Mouse (Mus musculus): Measurements from ENCODE around the gene Ergic1.

Ergic1 gene

GRCm38 (mm10) chr17:26561290-26561640 lies at the start of gene Ergic1:
TSS of gene Ergic1 (plus strand) at chr17:26561489.
- DNase-seq (ENCODE audit: low spot score) = peak; percentile 88

DNA sequence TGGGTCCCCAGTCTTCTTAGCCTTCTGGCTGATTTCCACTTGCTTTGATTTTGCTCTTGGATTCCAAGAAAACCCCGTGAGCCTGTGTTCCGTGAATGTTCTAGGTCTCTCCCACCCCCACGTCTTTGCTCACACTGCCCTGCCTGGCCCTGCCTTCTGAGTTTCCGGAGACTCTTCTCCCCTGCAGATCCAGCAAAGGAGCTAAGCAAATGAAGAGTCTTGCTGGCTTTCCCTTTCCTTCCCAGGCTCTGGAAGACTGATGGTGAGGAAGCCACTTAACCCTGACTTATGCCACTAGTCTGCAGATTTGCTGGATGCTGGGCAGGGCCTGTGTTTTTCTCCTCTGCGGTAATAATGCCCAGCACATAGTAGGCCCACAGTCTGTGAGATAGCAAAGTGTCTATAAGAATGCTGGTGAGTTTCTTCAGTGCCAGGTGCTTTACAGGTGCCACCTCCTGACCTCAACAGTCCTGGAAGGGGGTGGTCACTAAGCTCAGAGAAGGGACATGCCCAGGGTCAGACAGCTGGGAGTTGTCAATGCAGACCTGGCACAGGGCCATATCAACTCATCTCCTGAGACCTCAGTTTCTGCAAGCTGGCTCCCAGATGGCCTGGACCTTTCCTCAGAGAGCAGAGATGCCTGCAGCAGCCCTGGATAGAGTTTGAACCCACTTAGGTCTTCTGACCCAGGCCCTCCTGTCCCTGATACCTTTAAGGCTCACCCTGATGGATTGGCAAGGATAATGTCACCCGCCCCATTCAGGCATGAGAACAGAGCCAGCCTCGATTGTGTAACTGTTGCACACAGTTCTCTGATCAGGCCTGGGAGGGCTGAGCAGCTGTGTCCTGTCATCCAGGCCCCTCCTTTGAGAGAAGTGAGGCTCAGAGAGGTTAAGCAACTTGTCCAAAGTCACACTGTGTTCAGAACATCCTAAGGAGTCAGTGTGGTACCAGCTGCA lies 49.2 kb upstream of the Ergic1 start:
- no peak for DNase-seq (ENCODE audit: low spot score)

GRCm38 (mm10) chr17:26512961-26513360 lies 48.3 kb upstream of the Ergic1 start:
- no peak for DNase-seq (ENCODE audit: low spot score)

- DNase-seq (ENCODE audit: low spot score) = no peak
Measured at GRCm38 (mm10) chr17:26513459-26514290, 47.6 kb upstream of the Ergic1 start.

DNA sequence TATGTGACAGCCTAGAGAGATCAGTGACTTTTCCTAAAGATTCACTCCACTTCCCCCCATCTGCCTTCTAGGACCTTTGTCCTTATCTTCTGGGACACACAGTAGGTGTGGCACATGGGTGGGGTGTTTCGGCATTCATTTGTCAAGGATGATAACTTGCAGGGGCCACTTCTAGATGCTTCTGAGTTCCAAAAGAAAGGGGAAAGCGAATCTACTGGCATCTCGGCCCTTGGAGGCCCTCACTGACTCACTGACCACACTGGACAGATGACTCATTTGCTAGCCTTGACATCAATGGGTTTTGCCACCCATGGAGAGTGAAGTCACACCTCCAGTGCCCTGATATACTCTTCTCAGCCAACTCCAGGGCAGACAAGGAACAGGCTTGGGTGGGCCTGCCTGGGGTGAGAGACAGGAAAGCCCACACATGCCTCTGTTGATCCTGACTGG lies 46.7 kb upstream of the Ergic1 start:
- no peak for DNase-seq (ENCODE audit: low spot score)

- no peak for DNase-seq (ENCODE audit: low spot score)
Measured at GRCm38 (mm10) chr17:26515675-26516074, 45.6 kb upstream of the Ergic1 start.

DNA sequence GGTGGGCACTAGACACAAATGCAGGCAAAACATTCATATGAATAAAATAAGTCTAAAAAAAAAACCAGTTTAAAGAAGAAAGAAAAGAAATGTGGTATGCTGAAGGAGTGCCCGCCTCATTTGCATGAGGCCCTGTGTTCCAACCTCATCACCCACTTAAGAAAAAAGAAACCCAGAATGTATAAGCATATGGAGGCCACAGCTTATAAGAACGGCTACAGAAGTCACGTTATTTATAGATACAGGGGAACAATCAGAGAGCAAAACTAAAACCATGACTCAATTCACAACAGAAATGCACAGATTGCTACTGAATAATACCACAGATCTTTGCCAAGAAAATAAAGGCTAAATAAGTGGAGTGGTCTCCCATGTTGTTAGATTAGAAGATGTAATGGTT lies 43.0 kb upstream of the Ergic1 start:
- no peak for DNase-seq (ENCODE audit: low spot score)

DNA sequence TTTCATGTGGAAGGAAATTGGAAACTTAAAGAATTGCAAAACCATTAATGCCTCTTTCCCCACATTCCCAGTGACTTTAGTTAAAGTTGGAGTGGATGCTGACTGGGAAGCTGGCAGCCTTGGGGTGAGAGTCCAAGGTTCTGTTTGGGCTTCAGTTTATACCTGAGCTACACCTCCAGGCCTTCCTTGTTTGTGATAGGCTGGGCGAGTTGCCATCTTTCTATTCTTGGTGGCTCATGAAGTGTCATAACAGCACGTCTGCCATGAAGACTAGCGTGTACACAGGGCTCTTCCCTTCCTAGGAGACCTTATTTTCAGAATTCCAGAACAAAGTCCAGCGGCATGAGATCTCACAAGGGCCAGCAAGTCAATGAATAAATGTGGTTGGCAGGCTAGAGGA lies 38.6 kb upstream of the Ergic1 start:
- no peak for DNase-seq (ENCODE audit: low spot score)

DNA sequence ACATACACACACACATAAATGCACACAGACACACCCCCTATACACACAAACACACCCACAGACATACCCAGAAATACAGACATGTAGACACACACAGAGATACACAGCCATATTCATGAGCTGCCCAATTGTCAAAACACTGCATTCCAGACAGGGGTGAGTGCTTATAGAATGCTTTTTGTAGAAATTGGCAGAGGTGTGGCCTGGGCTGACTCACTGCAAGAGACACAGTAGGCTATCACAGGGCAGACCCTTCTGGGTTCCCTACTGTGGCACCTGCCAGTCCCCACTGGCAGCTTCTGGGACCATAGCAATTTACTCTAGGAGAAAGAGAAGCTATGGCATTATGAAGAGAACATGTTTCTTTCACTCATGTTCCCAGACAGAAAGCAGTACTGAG lies 37.0 kb upstream of the Ergic1 start:
- no peak for DNase-seq (ENCODE audit: low spot score)

- no peak for DNase-seq (ENCODE audit: low spot score)
Measured at GRCm38 (mm10) chr17:26524801-26525200, 36.5 kb upstream of the Ergic1 start.

DNA sequence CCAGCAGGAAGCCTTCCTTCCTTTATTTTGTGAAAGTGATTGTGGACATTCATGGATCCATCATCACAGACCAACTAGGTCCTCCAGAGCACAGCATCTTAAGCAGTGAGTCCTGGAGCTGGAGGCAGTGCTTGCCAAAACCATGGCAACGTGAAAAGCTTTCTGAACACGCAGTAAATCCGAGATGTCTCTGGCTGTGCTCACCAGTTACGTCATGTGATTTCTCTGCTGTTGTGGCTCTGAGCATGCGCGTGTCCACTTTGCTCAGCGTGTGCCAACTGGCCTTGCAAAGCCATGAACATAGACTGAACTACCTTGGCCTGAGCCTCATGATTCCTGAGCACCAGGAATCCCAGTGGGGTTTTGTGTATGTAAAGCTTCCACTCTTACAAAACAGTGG lies 36.0 kb upstream of the Ergic1 start:
- DNase-seq (ENCODE audit: low spot score) = no peak

GRCm38 (mm10) chr17:26527291-26527690 lies 34.0 kb upstream of the Ergic1 start:
- no peak for DNase-seq (ENCODE audit: low spot score)

GRCm38 (mm10) chr17:26528751-26529150 lies 32.5 kb upstream of the Ergic1 start:
- no peak for DNase-seq (ENCODE audit: low spot score)

DNA sequence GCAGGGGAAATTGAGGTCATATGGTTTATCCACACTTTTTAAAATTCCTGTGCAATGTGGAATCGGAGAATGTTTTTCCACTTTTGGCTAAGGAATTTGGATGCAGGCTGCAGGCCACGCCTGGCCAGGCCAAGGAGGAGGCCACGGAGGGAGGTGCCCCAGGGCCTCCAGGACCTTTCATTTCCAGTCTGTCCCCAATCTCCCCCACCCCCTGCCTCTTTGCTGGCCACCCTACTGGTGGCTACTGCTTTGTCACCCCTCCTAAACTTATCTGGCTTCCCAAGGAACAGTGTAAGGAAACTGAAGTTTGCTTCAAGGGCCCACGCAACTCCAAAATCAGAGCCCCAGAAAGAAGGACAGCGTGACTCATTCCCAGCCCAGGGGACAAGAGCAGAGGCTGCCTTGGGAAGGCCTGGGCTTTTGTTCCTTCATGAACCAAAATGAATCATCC lies 31.5 kb upstream of the Ergic1 start:
- DNase-seq (ENCODE audit: low spot score) = no peak

GRCm38 (mm10) chr17:26530590-26531081 lies 30.7 kb upstream of the Ergic1 start:
- no peak for DNase-seq (ENCODE audit: low spot score)

DNA sequence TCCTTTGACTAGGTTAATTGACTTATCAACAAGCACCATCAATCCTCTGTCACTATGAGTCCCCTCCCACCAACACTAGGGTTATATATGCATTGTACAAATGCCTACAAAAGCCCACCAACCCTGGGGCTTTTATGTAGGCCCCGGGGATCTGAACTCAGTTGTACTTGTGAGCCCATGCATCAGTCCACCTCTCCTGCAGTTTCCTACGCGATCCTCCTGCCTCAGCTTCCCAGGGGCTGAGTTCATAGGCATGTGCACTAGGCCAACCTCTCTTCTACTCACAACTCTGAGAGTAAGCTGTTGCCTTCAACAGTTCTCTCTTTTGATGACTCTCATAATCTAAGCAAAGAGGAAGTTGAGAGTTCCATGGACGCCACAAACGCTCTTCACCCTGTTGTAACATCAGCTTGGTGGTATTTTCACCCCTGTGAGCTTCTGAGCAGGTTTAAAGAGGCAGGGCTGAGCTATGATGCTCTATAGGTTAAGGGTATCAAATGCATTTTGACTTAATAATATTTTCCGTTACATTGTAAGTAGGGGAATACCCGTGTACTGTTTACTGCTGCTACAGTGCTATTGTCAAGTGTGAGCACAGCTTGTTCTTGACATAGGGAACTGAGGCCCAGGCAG lies 29.8 kb upstream of the Ergic1 start:
- no peak for DNase-seq (ENCODE audit: low spot score)

DNA sequence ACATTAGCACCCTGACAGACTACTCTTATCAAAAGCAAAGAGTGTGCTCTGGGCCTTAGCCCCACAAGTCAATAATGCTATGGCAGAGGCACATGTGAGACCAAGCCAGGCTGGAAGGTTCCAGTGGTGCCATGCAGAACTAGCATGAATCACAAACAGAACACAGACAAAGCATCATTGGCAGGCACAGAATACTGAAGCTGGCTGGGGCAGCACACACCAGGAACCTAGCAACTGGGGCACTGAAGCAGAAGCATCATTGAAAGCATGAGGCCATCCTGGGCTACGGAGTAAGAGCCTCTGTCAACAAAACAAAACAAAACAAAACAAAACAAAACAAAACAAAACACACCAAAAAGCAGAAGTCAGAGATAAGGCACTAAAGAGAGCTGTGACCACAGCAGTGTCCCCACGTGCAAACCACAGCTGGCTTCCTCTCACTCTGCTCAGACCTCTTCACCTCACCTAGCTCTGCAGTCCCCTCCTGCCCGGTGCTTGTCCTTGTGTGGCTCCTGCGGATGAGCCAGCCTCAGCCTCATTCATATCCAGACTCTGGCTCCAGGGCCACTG lies 28.7 kb upstream of the Ergic1 start:
- no peak for DNase-seq (ENCODE audit: low spot score)

DNA sequence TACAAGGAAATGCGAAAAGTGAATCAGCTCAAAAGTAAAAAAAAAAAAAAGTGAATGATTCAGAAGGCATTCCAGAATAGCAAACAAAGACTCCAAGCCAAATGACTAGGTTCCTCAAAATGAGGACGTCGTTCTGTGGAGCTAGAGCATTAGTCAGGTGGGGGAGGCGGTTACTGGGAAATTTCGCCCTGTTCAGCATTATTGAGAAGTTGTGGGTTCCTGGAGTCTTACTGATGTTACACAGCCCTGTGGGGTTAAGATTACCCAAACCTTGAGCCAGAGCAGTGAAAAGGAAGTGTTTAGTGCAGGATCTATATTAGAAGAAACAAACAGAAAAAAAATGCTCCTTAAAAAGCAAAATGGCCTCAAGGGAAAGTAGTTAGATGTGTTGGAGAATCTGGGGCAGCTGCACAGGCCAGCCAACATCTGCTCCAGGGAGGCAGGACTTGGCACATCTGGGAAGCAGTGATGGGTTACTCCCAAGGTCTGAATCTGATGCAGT lies 27.4 kb upstream of the Ergic1 start:
- no peak for DNase-seq (ENCODE audit: low spot score)

DNA sequence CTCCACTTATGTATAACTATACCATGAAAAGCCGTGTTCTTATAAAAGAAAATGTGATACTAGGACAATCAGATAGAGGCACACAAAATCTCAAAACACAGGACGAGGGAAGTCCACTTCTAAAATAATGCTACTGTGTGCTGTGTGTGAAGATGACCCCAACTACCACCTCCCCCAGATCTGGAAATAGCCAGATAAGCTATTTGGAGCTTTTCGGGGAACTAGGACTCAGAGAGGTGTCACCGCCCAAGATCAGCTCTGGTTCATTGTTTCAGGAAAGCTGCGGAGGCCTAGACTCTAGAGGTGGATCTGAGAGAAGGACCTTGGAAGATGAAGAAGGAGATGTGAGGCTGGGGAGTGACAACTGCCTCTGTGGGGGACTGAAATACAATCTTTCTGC lies 26.6 kb upstream of the Ergic1 start:
- DNase-seq (ENCODE audit: low spot score) = no peak

GRCm38 (mm10) chr17:26535251-26536136 lies 25.8 kb upstream of the Ergic1 start:
- no peak for DNase-seq (ENCODE audit: low spot score)
